Mouse (Mus musculus) neutrophil, adult 5-6 weeks (primary cell): ENCODE measurements around the gene Tubgcp2. TPM values are rescaled to one million over a fixed set of nuclear protein-coding genes. Genes with fewer than 3 reads are reported as not detected.

ENCODE experiments used
- ATAC-seq: fragments of 151-379, 151-347 bp; 2 replicates; pipeline ENCODE4 v1.8.0; 2017; ENCODE audit warnings: mild to moderate bottlenecking, moderate TSS enrichment; ENCODE audit not compliant: insufficient number of reproducible peaks, poor library complexity, low FRiP score, severe bottlenecking; ENCODE audit errors: extremely low read depth
- total RNA-seq: library from RNA; stranded (forward); fragments of 200-1000 nt; gene quantifications from 2 replicates; pipeline ENCODE4 v1.2.3, GENCODE M21; 2017

The Tubgcp2 gene
- 15.6 and 16.8 TPM in 2 replicates for total RNA-seq

DNA sequence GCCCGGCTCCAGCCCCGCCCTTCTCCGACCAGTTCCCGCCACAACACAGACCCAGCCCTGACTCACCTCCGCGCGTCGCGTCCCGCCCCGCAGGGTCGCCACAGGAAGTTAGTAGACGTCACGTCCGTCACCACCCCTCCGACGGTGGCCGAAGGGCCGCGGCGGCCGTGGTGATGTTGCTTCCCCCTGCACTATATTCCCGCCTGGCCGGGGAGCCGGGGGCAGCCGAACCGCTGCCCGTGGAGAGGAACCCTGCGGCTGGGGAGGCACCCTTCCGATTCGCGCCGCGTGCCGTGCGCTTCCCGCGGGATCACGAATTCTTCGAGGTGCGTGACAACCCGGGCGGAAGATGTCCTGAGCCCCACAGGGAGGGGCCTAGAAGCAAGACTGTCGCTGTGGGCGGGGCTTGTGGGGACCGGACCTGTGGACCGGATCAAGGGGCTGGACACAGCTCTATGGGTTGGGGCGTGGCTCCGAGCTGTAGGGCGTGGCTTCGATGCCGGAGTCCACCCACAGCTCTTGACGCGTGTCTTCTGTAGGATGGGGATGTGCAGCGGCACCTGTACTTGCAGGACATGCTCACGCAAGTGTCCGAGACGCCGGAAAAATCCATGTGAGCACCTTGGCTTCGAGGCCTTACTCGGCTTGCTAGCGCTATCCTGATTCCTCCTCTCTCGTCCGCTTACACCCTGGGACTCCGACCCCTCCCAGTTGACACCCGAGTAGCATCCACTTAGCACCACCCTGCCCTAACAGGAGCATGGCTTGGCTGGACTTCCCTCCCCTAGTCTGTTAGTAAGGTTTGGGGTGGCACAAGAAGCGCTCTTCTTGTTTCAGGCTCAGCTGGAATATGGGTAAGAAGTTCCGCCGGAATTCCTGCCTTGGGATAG, at the start of gene Tubgcp2, which contains the start of gene Zfp511:
Gene Tubgcp2 (minus strand): TSS at position 389 of the 890 bp plus-strand sequence.
Gene Zfp511 (plus strand): TSS at position 111 of the 890 bp plus-strand sequence.
- peak; percentile 90 for ATAC-seq

DNA sequence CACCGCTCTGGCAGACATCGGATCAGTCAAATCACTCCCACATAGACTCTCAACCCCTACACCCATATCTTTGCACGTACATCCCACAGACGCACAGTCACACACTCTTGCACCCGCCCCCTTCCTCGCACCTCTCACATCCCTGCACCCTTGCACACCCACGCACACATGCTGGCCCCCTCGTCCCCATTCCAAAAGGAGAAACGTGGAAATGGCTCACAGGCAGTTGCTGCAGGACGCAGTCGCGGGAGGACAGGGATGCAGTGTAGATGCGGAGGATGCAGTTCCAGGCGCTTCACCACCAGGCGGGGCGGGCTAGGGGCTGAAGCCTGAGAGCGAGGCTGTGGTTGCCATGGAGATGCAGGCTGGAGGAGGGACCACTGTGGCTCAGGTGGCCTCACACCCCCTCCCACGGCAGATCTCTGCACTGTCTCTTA, 45.8 kb upstream of the Tubgcp2 start, which contains the start of gene Caly:
Gene Caly (minus strand): TSS at position 307 of the 437 bp plus-strand sequence.
- ATAC-seq = no peak

DNA sequence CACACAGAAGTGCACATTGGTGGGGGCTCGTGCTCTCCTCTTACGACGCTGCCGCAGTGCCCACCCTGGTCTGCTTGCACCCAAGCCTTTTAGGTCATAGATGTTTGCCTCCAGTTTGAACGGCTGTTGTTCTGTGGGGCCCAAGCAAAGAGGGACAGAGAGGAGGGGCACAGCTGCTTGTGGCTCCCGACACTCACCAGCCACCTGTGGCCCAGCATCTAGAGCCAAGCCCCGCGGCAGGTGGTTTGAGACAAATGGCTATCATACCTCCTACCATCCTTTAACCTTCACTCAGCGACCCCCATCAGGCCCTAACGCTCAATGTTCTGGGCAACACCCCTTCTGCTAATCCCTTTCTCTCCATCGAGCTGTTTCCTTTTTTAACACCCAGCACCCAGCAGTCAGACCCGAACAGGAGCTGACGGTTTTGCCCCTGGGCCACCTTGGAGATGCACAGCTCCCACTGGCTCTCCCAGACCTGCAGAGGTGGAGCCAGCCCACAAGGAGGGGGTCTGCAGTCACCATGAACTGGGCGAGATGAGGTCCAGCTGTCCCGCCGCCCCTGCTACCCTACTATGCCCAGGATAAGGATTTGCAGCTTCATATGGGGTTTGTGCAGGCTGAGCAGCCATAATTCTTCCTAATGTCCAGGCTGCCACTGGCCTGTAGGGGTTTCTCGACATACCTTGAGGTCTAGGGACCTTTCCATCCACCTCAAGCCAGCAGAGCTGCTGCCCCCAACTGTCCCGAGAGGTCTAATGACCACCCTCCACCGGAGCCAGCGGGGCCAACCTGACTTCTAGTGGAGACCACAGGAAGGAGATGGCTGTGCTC, 45.2 kb upstream of the Tubgcp2 start:
- ATAC-seq = no peak

DNA sequence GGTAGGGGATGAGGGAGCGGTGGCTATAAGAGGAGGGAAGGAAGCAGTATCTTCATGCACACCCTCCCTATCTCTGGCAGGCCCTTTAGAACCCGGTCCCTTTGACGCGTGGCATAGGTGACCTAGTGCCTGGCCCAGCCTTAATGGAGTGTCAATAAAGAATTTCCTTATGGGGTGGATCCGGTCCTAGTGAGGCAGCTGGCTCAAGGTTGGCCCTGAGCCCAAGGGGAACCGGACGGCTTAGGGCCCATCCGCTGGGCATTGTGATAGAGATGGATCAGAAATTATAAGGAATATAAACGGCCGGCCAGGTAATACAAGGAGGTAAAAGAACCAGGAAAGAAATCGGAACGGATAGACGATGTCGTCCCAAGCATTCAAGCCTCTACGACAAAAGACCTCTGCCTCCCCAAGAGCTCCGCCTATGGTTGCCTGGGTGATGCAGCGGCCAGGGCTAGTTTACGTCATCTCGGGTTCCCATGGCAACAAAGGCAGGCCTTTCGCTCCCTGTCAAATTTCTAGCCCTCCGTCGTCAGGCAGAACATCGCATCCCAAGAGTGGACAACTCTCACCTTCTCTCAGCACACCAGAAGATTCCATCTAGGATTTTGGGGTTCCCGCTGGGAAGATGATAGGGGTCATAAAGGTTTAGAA, 44.2 kb upstream of the Tubgcp2 start:
- ATAC-seq = no peak

DNA sequence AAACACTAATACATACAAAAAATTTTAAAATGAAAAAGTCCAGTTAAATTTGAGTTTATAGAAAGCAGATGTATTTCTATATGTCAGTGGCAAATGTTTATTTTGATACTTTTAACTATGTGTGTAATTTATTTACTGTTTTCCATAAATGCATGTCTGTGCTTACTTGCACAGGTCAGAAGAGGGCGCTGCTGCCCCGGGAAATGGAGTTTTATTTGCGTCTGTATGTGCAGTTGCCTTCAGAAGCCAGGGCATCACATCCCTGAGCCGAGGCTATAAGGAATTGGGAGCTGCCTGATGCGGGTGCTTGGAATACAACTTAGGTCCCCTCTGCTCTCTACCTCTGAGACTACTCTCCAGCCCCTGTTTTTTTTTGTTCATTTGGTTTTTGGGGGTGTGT, 42.2 kb upstream of the Tubgcp2 start:
- ATAC-seq = peak; percentile 70

DNA sequence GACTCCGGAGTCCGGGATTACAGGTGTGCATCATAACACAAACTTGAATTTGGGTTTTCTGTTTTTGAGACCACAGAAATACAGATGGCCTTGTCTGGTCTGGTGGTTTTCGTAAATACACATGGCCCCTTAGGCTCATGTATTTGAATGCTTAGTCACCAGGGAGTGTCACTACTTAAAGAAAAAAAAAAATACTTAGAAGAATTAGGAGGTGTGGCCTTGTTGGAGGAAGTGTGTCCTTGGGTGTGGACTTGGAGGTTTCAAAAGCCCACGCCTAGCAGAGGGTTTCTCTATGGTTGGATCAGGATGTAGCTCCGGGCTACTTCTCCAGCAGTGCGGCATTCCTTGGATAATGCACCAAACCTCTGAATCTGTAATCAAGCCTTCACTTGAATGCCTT, 41.2 kb upstream of the Tubgcp2 start:
- no peak for ATAC-seq

DNA sequence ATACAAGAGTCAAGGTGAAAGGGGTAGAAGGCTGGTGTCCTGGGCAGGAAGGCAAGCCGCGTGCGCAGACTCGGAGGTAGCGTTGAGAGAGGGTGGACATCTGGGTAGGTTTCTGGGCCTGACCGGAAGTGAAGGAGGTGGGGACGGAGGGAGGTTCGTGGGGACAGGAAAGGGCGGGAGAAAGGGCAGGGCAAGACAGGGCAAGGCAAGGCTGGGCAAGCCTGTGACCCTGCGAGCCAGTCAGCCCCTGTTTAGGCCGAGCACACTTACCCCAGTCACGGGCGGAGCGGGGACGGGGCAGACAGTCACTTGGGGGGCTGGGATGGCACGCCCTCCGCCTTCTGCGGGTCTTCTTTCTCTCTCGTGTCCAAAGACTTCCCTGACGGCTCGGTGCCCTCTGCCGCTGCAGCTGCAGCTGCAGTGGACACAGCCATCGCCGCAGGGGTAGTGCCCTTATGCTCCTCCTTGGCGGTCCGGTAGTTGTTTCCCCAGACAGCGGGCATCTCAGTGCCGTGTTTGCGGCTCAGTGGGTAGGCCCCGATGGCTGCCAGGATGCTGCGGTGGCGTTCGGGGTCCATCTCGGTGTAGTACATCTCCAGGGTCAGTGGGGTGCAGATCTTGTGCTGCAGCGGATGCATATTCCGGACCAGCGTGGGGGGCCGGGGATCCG, 33.7 kb upstream of the Tubgcp2 start:
- no peak for ATAC-seq

DNA sequence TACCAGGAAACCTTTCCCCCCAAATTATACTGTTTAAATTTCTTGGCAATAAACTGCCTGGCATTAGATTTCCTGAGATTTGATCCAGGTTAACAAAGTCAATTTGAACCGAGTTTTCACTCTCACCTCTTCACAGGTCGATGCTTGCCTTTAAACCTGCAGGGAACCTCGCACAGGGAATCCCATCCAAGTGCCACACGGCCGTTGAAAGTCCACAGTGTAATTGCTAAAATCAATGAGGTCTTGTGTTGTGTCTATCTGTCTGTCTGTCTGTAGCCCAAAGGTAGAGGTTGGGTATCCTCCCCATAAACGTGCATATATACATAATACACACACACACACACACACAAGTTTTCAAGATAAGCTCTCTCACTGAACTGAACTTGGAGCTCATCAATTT, 30.9 kb upstream of the Tubgcp2 start:
- ATAC-seq = no peak

DNA sequence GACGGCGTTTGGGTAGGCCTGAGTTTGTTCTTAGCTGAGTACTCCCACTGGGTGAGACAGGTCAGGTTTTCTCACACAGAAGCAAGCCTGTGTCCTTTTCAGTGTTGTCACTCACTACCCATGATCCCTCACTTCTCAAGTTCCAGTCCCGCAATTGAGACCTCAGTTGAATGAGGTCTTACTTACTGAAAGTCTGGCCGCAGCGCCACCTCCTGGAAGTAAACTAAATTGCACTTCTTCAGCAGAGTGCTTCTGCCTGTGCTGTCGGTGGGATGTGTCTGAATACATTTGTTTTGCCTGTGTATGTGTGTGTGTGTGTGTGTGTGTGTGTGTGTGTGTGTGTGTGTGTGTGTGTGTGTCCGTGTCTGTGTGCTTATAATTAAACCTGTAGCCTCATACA, 26.6 kb upstream of the Tubgcp2 start:
- peak; percentile 59; the same call in 1 of the 2 replicates for ATAC-seq

DNA sequence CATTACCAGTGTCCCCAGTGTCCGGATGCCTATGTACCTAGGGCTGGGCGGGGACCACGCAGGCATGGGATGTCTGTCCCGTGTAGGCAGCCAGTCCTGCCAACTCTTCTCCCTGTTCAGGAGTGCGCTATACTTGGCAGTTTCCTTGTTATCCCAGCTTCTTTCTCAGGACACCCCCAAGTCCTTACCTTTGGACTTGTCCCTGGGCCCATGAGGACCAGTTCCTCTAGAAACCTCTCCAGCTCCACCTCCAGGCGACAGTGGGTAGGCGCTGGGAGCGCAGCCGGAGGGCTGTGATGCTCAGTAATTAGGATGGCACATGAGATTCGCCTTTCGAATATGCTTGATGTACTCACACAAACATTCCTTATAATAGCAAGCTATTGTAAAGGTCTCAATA, 25.8 kb upstream of the Tubgcp2 start:
- no peak for ATAC-seq

DNA sequence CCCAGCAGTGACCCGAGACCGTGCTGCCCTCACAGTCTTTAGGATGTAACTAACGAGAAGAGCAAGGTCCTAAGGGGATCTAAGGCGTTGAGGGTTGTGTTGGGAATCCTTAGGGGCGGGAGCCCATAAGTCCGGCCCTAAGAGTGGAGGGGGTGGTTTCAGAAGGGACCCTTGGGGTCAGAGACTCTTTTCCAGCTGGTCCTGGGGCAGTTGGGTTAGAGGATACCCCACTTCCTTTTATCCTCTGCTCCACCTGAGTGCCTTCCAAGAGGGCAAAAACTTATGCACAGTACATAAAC, 25.3 kb upstream of the Tubgcp2 start:
- ATAC-seq = no peak

DNA sequence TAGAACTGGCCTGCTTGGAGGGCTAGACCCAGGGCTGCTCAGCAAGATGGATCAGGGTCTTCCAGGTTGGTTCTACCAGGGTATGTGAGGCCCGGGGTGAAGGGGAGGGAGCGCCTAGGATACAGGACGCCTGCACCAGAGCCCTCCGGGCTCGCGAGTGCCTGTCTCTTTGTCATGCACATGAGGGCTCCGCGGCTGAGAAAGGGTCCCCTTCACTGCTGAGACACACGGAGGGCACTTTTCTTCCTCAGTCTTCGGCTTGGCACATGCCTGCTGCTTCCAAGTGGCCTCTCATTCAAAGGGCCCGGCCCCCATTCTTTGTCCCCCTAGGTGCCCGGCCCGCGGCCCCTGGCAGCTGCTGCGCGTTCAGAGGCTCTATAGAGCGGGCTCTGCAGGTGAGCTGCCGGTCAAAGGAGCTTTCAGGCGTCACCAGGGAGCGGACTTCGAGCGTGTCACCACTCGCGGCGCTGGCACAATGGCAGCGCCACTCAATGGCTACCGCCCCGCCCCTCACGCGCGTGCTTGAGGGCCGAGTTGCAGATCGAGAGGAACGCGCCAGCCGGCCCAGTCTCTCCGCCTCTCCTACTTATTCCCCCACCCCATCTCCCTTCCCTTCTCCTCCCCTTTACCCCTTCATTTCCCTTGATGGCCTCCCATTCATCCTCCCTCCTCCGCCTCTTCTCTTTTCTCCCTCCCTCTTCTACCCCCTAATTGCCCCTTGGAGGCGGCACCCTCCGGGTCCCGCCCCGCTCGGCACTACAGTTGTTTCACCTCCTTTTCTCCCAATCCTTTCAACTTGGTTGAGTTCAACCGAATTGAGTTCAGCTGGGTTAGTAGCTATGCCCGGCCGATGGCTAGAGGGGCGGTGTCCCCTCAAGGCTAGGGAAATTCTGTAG, 24.7 kb upstream of the Tubgcp2 start:
- ATAC-seq = no peak

DNA sequence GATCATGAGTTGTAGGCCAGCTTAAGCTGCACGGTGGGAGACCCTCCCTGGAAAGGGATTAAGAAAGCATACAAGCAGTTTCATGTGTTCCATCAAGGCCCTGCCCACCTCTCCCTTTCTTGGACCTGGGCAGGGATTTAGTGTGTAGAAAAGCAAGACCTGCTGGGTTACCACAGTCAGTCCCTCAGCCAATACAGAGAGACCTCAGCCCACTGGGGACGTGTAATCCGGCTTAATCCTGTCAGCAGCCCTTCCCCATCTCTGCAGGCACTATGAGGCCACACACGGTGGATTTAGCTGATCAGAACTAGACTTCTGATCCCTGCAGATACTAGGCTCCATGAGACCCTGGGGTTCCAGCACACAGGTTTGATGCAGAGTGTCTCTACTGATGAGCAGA, 23.1 kb upstream of the Tubgcp2 start:
- ATAC-seq = no peak

DNA sequence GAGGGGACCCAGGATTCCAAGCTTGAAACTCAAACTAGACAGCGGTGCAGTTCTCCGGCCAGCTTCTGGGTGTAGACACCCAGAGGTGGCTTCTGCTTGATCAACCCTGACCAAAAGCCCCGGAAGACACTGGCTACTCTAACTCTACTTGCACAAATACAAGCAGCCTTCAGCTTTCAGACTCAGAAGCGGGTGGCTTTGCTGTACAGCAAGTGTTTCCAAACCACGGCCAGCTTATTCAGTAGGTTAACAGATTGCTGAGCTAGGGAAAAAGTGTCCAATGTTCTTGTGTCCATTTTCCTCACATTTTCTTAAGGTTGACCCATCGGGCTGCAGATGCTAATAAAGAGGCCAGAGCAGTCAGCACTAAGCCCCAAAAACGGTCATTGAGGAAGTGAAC, 22.1 kb upstream of the Tubgcp2 start:
- no peak for ATAC-seq

DNA sequence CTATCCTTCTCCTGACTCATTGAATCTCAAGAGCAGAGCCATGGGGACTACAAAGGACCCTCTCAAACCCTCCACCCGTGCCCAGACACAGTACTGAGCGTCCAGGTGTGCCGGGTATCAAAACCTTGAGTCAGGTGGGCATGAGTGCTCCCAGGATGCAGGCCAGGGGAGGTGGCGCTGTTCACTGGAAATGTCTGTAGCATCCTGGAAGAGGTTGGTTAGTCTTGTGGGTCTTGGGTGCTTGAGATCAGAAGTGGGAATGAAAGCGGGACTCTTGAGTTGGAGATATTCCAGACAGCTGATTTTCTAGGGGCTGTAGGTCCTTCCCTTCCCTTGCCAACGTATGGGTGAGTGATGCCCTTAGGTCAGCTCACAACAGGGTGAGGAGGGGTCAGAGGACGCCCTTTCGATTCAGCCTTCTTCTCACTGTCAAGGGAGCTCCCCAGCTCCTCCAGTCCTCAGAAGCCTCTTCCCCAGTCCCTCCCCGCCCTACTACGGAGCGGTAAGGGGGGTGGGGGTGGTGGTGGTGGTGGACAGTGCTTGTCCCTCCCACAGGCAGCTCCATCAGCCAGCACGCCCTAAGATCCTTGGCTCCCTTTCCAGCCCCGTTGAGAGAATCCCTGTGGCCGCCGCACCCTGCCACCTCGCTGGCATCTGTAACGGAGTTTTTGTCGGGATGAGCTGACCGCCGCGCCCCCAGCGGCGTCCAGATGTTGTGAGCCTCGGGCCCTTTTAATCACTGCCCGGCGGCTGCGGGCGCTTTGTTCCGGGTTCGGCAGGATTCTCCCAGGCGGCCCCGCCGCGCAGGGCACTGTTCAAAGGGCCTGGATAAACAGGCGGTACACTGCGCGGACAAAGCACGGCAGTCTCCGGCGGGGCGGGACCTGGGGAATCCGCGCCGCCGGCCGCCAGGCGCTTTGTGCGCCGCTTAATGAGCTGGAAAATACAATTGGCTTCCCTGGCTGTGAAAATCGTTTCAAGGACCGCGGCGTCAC, 21.2 kb upstream of the Tubgcp2 start:
- no peak for ATAC-seq

DNA sequence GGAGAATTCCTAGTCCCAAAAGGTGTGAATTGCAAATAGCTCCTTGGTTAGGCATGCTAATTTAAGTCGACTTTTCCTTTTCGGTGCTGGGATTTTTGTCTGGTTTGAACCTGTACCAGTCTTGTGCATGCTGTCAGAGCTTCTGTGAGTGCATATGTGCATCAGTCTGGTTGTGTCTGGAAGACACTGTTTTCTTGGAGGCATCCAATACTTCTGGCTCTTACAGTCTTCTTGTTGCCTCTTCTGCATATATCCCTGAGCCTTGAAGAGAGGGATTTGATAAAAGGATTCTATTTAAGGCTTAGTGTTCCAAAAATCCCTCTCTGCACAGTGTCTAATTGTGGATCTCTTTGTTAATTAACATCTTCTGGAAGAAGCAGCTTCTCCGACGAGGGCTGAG, 17.7 kb upstream of the Tubgcp2 start:
- no peak for ATAC-seq

DNA sequence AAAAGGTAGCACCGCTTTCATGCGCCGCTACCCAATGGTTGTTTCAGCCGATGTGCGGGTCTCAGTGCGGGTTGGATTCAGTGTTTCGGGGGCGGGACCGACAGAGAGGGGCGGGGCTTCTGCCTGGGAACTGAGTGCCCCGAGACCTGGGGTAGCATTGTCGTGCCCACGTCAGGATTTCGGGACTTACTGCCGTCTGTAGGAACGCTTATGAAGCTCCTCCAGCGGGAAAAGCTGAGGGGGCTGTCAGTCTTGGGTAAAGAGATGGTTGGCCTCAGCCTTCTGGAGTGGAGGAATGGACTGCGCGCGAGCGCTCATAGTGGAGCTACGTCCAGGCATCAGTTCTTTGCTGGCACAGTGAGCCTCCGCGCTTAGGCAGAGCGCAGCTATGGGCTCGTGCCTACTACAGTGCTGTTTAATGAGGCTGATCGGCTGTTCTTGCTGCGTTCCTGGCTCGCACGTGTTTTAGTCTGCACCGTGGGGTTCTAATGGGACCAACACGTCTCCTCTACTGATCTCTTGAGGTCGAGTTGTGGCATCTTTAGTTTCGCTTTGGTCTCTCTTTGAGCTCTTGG, 12.7 kb upstream of the Tubgcp2 start:
- no peak for ATAC-seq
